Mouse (Mus musculus): ENCODE results near the gene Mrpl18.

DNA sequence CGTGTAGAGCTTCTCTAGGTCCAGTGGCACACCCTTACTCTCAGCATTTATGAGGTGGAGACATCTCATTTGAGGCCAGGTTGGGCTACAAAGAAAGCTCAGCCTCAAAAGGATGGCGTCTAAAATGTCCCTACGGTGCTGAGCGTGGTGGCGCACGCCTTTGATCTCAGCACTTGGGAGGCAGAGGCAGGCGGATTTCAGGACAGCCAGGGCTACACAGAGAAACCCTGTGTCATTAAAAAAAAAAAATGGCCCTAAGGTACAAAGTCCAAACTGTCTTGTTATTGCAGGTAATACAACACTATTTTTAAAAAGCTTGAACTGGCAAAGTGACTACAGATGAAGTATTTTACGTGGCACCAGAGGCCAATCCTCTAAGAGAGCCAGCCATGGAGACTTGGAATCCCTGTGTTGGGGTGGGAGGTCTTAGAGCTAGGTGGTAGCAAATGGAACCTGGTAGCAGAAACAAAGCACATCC is 9.6 kb upstream of the Mrpl18 start:
- TF ChIP-seq CTCF (IDR thresholded peaks at IDR 0.05; ENCODE audit: control insufficient read depth, insufficient read depth, insufficient read length) (no peak), MYOG (IDR thresholded peaks at IDR 0.05; ENCODE audit: control insufficient read depth, extremely low read depth, insufficient read length) (no peak)

All from C2C12 (cell line).